Mouse (Mus musculus) heart, postnatal 25 days (tissue): Measurements from ENCODE around the gene Vax2. TPM values are rescaled to one million over a fixed set of nuclear protein-coding genes. Genes with fewer than 3 reads are reported as not detected.

ENCODE experiments used
- DNase-seq: peaks from one replicate; pipeline ENCODE4 v3.0.0; 2022; ENCODE audit warnings: low spot score
- intact Hi-C: fragments of 180-260 bp; cut with DNase I; formaldehyde crosslinking; loops from one replicate; pipeline ENCODE4 v1.15.1; 2025
- total RNA-seq, 2 experiments: library from RNA; stranded (reverse); gene quantifications; 2 replicates each; pipeline ENCODE4 v1.2.3; 2021

The Vax2 gene
- total RNA-seq, 2 experiments from 2014 or later, result not detected

DNA sequence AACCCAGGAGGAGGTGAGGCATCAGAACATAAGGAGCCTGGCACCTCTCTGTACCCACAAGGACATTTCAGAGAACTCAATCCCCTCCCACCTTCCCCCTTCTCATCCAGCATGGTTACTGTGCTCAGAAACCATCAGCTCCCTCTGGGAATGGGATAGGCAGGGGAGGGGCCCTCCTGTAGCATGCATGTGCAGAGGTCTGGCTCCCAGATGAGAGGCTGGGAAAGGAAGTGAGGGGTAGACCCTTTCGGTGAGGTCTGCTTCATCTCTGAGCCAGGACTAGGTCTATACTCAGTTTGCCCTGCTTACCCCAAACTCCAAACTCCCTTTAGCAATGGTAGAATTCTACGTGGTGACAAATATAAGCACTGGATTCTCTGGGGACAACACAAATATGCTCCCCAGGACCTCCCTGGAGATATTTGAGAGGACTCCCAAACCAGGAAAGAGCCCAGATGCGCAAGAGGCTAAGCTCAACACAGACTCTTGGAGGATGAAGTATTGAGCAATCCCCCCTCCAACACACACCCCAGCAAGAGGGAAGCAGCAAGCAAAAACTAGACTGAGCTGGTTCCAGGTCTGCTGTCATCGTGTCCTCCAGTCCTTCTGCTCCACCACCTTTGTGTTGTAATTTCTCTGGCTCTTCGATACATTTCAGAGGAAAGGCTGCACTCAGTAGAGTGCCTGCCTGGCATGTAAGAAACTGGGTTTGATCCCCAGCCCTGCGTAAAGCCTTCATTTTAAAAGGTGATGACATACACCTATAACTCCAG is 3.1 kb upstream of the Vax2 start:
- no peak for DNase-seq
- intact Hi-C loops, result no loop called here

DNA sequence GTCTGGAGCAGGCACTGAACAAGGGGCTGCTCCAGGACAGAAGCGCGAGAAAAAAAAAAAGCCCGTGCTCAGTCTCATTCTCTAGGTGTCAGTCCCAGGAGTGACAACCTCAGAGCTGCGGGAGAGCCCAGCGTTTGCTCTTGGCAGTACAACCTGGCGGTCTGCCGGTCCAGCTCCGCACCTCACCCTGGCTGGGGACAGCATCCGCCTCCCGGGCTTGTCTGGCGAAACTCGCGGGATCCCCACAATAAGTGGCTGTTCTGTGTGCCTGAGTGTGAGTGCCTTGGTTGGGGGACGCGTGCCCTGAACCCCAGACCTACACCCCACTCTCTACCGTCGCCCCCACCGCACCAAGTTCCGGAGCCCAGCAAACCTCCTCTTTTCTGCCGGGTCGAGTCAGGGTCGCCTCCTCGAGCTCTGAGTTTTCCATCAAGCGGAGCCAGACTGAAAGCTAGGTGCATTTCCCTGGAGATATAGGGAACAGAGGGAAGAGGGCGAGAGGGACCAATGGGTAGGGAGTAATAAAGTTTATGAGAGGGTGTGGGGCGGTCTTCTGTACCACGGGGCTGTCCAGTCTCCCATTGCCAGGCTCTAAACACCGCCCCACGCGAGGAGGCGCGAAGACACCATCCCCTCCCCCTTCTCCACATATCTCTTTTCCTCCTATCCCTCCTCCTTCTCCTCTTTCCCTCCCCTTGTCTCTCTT is 550 bp upstream of the Vax2 start:
- intact Hi-C loops, result no loop called here
- no peak for DNase-seq

DNA sequence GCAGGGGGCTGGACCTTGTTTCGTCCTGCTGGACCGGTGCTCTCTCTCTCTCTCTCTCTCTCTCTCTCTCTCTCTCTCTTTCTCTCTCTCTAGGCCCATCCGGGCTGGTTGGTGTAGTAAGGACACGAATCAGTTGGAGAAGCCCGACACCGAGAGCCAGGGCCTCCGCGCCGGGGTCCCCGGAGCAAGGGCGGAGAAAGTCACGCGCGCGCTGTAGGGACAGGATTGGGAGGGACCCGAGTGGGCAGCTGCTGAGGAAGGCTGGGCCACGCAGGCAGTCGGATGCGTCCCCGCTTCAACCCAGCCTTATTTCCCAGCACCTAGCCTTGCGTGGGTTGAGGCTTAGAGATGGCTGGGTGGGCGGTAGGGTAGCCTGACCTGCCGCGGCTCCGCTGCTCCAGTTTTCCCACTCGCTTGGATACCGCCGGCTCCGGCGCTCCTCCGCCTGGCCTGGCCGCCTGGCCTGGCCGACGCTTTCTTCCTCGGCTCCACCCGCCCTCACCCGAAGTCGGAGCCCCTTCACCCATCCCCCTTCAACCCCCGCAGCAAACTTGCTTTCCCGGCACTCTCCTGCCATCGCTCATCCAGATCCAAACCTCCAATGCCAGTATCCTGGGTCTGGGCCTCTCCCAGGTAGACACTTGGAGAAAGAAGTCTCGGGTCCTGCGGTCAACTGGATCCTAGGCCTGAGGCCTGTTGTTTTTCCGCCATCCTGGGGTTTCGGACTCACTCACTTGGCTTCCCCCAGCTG is 836 bp downstream of the Vax2 start:
- intact Hi-C loops, result no loop called here
- DNase-seq, result no peak

- no peak for DNase-seq
- intact Hi-C loops, result no loop called here
Measured at GRCm38 (mm10) chr6:83713271-83714136, 2.4 kb downstream of the Vax2 start.

DNA sequence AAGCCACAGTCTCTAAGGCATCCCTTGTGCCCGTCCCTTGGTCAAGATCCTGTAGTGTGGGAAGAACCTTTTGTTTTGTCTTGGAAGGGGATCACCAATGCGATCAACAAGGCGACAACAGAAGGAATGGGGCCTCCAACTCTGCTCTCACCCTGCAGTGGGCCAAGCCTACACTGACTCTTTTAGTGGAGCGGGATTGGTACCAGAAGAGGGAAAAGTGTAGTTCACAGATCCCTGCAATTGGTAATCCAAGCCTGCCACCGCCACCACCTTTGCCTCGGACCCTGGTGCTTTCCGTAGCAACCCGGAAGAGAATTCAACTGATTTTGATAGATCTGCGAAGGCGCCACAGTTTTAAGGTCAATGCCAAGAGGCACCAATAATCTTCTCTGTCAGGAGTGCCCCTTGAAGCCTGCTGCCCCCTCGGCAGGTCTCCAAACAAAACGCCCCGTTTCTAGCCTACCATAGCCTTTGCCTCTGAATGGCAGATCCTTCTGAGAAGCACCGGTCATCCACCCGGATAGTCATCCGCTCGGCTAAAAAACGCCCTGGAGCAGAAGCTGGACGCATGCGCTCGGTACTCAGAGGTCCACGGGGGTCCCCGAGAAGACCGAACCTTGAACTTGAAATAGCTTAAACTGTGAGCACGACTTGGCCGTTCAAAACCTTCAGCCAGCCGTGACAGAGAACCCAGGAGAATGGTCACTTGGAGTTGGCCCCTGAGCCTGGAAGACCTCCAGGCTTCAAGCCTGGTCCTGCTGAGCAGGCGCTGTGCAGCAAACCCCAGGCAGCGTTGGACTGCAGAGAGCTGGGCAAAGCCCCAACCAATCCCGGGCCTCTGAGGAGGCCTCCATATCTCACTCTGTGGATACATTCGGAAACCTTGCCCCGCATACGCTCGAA is 3.4 kb downstream of the Vax2 start:
- intact Hi-C loops, result no loop called here
- no peak for DNase-seq

- no peak for DNase-seq
- intact Hi-C loops, result no loop called here
Measured at GRCm38 (mm10) chr6:83715461-83716196, 4.6 kb downstream of the Vax2 start.

- no peak for DNase-seq
- intact Hi-C loops, result no loop called here
Measured at GRCm38 (mm10) chr6:83717026-83717425, 6.0 kb downstream of the Vax2 start.

DNA sequence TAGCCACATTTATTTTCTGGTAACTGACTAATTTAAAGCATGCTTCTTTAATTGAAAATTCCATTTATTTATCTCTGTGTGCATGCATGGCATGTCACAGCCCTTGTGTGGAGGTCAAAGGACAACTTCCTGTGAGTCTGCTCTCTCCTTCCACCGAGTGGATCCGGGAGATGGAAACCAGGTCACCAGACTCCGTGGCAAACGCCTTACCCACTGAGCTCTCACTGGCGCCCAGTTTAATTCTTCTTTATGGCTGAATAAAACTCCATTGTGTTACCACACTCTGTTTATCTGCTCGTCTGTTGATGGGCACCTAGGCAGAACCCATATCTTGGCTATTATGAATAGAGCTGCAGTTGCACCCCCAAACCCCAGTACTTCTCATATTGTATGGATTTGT is 11.5 kb downstream of the Vax2 start:
- DNase-seq, result no peak
- intact Hi-C loops, result no loop called here

DNA sequence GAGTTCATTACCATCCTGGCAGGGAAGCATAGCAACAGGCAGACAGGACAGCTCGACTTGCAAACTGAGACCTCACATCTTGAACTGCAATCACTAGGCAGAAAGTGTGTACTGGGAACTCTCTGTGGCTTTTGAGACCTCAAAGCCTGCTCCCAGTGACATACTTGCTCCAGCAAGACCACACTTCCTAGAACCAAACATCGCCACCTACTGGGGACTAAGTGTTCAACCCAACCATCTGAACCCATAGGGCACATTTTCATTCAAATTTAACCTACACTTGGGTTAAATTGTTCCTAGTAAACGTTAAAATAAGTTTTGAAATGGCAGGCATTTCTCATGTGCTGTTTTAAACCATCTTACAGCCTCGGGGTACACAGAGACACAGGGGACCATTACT is 16.1 kb downstream of the Vax2 start:
- intact Hi-C loops, result no loop called here

DNA sequence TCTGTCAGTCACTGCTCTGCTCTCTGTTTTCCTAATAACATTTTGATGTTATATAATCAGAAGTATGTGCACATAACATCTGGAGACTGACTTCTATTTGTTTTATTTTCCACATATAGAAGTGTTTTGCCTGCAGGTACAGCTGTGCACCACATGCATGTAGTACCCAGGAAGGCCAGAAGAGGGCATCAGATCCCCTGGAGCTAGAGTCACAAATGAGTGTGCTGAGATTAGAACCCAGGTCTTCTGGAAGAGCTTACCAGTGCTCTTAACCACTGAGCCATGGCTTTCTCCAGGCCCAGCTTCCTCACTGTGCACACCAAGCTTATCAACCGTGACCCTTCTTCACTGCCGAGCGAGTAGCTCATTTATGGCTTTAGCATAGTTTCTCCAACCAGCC is 17.4 kb downstream of the Vax2 start:
- intact Hi-C loops, result no loop called here
- no peak for DNase-seq

More for the DNA sequence above, 16.1 kb downstream of the Vax2 start:
- no peak for DNase-seq

DNA sequence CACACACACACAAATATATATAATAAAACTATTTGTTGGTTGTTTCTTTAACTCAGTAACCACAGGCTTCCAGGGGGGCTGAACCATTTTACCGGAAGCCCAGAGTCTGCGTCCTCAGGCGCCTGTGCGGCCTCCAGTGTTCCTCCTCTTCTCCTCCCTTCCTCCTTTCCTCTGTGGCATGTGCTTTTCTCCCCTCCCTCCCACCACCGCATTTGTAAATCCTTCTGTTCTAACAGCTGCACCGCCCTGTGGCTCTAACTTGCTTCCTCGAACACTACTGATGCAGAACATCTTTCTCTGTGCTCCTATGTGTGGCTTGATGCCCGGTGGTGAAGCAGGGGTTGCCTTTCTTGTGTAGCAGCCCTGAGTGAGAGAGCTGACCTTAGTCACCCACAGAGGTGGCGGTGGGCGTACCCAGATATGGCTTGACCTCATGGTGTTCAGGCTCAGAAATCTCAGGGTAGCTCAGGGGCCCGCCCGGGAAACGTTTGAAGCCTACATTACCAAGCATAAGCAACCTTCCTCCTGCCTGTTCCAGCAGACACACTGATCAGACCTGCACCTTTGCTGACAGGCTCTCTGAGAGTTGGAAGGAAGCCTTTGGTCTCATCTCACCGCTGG is 18.4 kb downstream of the Vax2 start:
- intact Hi-C loops, result no loop called here
- no peak for DNase-seq

GRCm38 (mm10) chr6:83731128-83731527 is 20.1 kb downstream of the Vax2 start:
- intact Hi-C loops, result loop anchor here (1.0 kb wide), 2 partner anchors 37 to 41 kb away; no protein-coding TSS in a partner anchor
- DNase-seq, result no peak

GRCm38 (mm10) chr6:83737311-83737710 is 26.2 kb downstream of the Vax2 start:
- intact Hi-C loops, result no loop called here
- no peak for DNase-seq

DNA sequence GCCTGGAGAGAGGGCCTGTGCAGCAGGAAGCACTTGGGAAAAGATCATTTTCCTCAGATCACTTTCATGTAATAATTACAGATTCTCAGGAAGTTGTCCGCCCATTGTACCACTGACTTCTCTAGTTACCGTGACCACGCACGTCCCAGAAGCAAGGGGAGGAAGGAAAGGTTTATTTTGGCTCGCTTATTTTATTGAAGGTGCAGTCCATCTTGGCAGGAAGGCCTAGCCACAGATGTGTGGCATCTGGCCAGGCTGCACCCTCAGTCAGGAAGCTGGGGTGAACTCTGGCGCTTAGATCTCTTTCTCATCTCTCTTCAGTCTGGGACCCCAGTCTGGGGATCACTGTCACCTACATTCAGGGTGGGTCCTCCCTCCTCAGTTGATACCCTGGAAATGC is 27.5 kb downstream of the Vax2 start:
- intact Hi-C loops, result no loop called here
- DNase-seq, result no peak

GRCm38 (mm10) chr6:83742761-83743160 is 31.7 kb downstream of the Vax2 start, which contains the start of gene Atp6v1b1:
Gene Atp6v1b1, plus strand, starts transcription at chr6:83742990.
- no peak for DNase-seq
- intact Hi-C loops, result no loop called here

DNA sequence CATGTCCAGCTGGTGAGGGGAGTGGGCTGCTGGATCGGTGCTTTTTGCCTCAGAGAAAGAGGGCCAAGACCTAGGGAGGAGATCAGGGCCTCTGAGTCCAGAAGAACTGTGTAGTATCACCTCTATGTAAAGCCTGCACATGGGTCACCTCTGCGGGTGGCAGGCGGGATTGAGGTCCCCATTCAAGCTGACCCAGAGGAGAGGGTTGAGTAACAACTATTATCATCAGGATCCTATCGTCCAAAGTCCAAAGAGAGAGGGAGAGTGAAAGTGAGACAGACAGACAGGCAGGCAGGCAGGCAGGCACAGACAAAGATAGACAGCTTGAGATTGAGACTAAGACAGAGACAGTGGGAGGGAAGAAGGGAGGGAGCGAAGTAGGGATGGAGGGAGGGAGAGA is 32.1 kb downstream of the Vax2 start:
- DNase-seq, result no peak
- intact Hi-C loops, result no loop called here

GRCm38 (mm10) chr6:83744126-83744525 is 33.1 kb downstream of the Vax2 start:
- intact Hi-C loops, result no loop called here
- DNase-seq, result no peak

DNA sequence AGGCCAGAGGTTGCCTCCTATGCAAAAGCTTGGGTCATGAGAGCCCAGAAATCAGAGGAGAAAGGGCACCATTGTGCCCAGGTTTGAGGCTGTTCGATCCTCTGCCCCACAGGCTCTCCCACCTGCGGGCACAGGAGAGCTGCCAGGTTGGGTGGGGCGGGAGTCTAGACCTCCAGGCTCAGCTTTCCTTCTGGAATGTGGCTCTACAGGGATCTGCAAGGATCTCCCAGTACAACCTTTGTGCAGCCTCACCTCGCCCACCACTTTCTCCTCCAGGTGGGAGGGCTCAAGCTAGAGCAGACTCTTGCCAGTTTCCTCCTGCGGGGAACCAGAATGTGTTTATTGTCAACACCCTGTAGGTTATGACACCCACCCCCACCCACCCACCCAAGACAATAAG is 33.5 kb downstream of the Vax2 start:
- DNase-seq, result no peak
- intact Hi-C loops, result no loop called here
